Mouse (Mus musculus): Measurements from ENCODE around the gene Prdm16.

The Prdm16 gene

DNA sequence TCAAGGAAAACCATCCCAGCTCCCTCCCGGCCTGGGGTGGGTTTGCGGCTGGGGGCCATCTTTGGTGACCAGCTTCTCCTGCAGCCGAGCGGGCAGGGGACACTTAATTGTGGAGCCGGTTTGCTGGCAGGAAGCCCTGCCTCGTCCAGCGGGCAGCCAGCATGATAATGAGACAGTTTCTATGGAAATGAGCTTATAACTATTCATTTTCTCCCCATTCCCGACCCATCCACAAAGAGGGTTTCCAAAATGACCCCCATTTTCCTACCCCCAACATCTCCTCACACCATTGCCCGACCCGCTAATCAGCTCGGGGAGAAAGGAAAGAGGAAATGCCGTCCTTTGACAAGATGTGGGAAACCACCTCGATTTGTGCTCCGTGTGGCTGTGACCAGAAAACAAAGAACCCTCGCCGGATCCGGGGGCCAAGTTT, 86.7 kb downstream of the Prdm16 start:
- DNase-seq (ENCODE audit: low spot score): no peak

DNA sequence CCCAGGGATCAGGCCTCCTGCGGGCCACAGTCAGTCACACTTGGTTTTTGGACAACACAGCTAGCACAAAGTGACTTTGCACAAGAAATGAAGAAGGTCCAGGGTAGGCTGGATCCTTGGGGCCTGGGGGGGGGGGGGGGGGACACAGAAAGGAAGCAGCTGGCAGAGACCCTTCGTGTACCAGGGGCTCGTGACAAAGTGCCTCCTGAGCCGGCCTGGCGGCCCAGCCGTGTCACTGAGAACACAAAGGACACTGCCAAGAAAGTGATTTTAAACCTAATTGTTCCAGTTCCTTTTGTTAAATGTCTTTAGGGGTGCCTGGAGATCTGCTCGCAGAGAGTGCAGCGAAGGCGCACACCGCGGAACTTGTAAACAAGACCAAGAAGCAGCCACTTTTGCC, 87.2 kb downstream of the Prdm16 start:
- DNase-seq (ENCODE audit: low spot score): no peak

DNA sequence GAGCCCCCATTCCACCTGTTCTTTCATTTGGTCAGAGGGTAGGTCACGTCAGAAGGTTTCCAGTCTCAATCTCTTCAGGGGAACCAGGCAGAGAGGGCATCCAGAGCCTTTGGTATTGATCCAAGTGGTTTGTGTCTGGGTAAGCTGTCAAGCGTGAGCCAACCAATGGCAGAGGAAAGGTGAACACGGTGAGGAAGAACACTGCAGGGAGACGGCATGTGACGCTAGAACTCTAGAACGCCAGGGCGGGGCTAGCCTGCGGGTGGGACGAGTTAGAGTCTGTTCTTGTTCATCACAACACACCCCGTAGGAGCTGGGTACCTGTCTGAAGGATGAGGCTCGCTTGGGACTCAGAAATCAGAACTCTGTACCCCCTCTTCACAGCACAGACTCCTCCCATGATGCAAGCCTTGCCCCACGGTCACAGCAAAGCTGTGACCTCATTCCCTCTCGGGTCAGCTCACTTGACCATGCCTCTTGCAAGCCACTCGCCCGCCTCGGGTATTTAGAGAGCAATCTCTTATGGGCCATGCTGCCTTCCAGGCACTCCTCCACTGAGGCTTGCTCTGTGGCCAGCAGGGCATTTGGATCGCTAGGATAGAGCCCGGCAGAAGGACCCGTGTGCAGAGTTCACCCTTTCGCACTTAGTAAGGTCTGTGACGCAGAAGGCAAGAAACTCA, 89.4 kb downstream of the Prdm16 start:
- DNase-seq (ENCODE audit: low spot score): no peak

DNA sequence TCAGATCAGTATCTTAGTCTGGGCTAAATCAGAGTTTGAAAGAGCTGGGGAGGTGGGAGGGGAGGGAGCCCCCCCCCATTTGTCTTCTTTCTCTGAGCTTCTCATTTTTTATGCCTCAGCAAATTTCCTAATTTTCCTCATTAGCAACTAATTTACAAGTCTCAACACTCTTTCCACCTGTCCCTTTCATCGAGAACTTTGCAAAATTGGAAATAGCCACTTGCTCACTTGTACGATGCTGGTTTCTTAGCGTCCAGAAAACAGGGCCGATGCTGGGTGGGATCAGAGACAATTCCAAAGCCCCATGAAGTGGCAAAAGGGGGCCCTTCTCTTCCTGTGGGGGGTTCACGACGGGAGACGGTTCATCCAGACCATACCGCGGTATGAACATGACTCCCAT, 91.4 kb downstream of the Prdm16 start:
- no peak for DNase-seq (ENCODE audit: low spot score)

DNA sequence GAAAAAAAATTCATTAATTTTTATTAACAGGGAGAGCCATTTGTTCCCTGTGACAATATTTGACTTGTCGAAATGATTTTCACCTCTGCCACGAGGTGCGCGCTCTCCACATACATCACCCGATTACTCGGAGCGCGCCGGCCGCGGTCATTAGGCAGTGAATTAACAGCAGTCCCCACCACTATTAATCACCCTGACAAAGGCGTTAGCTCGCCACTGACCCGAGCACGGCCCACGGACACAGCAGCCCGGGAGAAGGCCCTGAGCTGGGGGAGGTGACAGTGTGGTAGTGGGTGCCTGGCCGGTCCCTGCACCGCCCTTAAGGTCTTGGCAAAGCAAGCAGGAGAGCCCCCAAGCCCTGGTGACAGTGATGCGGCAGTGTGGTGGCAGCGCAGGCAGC, 92.8 kb downstream of the Prdm16 start:
- no peak for DNase-seq (ENCODE audit: low spot score)

DNA sequence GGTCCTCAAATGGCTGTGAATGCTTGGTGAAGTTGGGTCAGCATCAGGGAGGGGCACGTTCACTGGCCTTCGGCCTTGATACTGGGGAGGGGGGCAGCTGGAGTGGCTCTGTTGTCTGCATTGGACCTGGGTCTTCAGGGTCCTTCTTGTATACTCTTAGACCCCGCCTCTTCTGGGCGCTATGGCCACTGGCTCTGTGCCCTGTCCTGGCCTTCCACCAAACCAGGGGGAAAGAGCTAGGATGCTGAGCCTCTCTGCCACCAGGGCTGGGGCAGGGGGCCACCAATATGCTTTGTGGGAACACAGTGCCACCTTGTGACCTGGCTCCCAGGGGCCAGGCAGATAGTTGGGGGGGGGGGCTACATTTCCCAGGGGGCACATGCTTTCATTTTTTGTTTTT, 93.5 kb downstream of the Prdm16 start:
- no peak for DNase-seq (ENCODE audit: low spot score)

DNA sequence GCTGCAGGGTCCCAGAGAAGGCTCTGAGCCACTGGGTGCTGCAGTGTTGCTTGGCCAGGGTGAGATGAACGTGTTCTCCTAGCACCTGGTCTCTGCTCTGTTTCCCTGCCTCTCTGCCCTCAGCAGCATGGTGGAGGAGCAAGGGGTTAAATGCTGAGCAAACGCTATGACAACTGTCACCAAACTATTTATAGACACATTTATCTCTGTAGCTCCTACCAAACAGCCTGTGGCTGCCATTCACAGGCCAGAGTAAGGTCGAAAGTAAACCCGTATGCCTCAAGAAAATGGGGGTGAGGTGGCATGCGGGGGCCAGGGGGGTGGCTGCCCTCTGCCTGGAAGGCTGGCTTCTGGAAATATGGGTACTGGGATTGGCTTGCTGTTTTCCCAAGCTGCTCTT, 94.1 kb downstream of the Prdm16 start:
- DNase-seq (ENCODE audit: low spot score): no peak

DNA sequence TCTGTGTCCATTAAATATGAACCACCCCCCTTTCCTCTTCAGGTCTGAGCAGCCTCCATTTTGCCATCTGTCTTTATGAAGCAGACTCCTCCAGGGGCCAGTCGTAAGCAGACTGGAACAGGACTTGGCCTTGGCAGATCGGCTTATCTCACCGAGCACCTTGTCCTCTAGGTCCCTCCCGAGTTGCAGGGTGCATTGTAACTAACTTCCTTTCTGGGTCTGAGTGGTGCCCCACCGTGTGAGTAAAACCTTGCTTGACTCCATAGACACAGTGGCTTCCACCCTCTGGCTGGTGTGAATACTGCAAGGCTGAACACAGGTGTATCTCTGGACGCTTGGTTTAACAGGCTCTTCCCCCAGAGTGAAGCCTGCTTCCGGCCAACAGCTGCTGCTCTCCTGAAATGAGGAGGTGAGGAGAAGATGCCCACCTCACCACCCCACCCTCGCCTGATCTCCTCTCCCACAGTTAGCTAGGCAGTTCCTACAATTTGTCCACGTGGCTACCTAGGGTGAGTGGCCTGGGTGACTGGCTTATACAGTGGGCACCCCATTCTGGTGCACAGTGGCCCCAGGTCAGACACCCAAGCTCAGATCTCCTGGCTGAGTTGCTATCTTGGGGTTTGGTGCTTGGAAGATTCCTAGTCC, 94.9 kb downstream of the Prdm16 start:
- no peak for DNase-seq (ENCODE audit: low spot score)

DNA sequence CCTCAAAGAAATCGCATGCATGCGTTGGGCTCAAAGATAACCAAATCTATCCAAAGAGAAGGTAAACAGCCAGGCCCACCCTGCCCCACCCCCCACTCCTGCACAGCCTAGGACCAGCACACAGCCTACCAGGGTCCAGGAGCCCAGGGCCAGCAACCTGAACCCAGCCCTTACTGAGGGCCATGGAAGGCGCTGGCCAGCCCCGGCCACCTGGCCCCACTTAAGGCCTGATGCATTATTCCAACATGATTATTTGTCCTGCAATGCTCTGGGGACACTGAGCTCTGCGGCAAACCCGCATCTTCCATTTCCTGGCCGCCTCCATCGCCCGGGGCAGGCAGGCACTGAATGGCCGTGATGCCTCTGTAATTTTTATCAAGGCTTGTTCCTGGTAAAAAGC, 96.0 kb downstream of the Prdm16 start:
- no peak for DNase-seq (ENCODE audit: low spot score)

DNA sequence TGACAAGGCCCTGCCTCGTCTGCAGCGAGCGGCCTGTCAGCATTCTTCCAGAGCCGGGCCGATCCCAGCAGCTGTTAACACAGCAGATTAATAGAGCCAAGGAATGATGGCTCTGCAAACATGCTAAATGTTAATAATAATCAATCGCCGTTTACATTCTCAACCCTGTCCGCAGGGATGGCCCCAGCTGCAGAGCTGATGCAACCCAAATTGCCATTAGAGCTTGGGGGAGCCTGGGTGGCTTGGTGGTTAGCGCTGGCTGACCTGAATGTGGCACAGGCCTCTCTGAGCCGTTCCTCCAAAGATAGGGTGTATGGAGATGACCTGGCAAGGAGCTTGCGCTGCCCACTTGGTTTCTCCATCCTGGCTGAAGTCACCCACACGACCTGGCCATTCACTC, 97.0 kb downstream of the Prdm16 start:
- no peak for DNase-seq (ENCODE audit: low spot score)

DNA sequence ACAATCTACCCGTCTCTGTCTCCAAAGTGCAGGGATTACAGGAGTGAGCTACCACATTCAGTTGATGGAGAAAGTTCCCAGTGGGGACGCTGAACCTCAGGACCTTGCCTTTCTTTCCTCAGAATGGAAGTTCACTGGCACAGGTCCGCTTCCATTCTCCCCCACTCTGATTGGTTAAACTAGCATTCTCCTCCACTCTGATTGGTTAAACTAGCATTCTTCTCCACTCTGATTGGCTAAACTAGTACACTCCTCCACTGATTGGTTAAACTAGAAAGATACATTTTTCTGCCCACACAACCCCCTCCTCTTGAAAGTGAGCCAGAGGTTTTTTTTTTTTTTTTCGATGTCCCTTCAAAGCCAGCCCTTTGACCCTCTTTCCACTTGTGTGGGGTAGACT, 97.9 kb downstream of the Prdm16 start:
- DNase-seq (ENCODE audit: low spot score): no peak

DNA sequence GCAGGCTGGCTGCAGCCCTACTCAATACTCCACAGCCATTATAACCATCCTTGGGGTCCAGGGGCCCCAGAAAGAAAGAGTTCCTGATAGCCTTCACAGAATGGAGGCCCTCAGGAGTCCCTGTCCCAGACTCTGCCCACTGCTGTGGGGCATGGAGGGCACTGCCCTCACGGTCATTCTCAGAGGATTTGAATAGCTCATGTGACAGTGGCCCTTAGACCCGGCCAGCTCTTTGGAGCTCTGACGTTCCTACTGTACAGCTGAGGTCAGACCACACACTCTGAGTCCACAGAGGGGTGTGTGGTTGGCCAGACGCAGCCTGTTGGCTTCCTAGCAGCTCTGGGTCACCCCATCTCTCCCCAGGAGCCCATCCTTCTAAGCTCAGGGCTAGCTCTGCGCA, 100.6 kb downstream of the Prdm16 start:
- no peak for DNase-seq (ENCODE audit: low spot score)

DNA sequence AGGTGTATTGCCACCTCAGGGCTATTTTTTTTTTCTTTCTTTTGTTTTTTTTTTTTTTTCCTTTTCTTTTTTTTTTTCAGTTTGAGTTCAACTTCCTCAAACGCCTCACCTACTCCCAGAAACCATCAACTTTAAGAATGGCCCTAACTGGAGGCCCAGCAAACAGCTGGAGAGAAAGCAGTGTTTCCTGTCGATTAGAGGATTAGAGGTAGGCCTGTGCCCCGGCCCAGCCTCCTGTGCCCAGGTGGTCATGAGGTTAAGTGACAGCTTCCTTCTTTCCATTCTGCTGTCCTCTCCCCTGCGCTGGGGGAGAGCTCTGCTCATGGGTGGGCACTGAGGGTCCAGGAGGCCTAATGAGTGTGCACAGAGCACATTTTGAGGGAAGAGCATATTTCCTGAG, 105.3 kb downstream of the Prdm16 start:
- no peak for DNase-seq (ENCODE audit: low spot score)

DNA sequence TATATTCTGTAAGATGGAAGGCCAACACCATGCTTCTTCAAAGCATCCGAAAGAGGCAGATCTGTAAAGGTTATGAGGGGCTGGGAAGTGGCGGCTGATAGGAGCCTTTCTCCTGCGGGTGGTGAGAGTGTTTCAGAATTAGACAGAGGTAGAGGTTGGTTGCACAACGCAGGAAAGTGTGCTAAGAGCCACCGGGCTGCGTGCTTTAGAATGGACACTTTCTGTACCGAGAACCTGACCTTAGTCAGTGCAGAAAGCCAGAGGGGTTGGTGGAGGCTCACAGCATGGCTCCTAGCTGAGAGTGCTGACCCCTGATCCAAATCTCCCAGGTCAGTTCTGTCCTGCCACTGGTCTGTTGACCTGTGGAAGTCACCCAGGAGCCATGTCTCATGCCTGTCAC, 106.3 kb downstream of the Prdm16 start:
- no peak for DNase-seq (ENCODE audit: low spot score)

DNA sequence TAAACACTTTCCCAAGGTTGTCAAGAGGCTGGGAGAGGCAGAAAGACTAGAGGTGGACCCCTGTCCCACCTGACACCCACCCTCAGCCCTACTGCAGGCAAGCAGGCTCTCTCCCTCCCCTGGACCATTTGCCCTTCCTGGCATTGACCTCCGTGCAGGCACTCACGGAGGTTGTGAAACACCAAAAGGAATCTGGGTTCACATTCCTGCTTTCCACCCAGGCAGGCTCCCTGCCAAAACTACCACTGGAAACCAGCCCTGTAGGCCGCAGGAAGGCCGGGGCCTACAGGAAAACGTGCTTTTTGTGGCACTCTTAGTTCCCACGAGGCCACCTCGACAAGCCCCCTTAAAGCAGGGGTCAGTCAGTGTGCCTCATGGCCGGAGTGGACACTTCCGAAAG, 109.2 kb downstream of the Prdm16 start:
- no peak for DNase-seq (ENCODE audit: low spot score)

DNA sequence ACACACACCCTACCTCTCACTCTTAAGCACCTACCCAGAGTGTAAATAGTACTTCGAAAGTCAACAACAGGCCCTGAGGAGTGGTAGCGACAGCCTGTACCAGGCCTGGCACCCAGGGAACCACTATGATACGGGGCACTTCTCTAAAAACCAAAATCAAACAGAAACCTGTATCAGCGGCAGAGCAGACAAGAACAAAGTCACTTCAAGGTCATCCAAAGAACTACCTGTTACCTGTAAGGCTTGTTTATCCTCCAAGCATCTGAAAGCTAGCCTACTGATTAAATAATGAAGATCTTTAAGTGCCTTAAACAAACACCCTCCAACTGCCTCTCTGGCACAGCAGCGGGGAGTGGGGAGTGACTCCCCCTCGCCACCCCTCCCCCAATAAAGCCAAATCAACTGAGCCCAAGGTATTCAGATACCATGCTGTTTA, 110.3 kb downstream of the Prdm16 start:
- no peak for DNase-seq (ENCODE audit: low spot score)

DNA sequence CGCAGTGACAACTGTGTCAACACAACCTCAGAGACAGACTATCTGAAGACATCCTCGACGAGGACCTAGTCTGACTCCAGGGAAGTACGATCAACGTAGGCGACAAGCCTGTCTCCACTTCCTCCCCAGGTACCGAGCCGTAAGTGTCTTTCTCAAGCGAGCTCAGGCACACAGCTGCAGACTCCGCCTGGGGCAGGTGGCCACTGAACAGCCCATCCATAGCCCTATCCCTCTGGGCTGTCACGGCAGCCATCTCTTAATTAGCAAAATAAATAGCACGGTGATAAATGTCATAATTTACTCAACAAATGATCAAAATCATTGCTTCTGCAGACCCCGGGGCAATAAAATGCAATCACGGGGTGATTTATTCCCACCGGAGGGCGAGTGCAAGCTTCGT, 112.8 kb downstream of the Prdm16 start:
- no peak for DNase-seq (ENCODE audit: low spot score)

DNA sequence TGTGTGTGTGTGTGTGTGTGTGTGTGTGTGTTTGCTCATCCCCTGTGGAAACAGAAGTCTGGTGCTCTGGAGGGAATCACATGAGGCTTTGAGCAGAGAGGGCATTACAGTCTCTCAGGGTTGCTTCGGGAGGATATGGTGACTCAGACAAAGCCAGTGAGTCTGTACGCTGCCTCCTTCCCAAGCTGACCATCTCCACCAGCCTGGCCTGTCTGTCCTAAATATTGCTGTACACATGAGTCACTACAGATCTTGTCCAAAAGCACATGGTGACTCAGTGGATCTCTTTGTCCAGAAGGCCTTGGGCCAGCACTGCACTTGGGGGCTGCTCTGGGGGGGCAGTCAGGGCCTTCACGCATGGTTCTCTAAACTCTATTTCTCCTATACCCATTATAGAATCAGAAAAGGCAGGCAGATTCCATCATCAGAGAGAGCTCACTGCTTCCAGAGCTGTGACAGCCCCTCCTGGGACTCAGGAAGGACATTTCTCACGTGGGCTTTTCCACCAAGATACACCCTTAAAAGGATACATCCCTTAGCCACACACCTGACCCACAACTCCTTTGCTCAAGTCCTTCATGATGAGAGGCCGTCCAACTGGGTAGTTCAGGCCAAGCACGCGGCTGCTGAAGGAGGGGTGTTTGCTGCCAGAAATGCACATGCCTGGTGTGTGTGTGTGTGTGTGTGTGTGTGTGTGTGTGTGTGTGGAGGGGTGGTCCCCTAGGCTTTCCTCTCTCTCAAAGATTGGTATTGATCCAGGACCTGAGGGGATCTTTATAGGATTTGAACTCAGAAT, 114.6 kb downstream of the Prdm16 start:
- DNase-seq (ENCODE audit: low spot score): no peak

DNA sequence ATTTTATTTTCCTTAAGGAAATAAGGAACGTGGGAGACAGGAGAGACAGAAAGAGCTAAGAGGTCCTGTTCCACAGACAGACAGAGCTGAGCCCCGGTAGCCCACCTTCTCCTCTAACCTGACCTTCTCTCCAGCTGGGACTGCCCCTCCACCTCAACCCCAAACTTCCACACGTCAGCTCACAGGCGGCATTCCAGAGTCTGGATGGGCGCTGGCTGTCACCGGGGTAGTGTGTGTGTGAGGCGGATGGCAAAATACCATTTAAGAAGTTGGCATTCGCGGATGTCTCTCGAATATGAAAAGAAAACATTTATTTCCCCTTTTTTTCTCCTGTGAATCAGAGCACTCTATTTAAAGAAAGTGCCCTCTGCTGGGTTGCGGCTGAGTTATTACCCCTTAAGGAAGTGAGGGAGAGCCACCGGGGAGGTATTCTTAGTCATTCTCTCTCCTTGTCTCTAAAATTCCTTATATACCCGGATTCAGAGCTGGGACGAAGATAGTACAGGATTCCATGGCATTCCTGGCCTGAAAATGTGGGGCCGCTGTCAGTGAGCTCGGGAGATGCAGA, 117.1 kb downstream of the Prdm16 start:
- no peak for DNase-seq (ENCODE audit: low spot score)

DNA sequence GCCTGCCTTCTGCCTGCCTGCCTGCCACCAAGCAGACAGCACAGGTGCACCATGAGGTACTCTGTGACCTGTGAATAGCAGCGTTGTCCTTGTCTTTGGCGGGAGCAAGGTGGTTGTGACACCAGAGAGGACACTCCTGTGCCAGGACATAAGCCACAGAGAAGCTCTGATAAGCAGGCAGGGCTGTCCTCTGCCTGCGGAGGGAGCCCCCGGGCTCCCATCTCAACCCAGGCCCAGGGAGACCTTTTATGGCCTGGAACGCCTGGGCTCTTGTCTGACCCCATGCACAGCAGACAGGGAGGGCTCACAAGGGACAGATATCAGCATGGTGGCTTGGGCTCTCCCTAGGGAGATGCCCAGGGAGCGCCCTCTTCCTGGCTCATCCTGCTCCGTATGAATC, 118.7 kb downstream of the Prdm16 start:
- DNase-seq (ENCODE audit: low spot score): no peak

DNA sequence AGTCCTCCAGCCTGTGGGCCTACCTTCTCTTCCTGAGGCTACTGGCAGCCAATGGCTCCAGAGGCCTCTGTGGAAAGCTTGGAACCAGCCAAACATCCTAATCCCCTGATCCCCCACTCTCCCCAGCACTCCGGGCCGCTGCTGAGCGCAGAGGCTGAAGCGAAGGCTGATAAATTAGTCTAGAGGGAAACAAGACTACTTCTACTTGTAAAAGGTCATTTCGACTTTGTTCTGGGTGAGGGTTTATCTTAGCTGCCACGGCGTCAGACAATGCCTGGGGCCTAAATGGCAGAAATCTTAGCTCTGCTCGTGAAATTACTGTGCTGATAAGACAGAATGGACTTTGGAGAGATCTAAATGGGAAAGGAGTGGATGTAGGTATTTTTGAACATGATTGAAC, 120.2 kb downstream of the Prdm16 start:
- DNase-seq (ENCODE audit: low spot score): no peak

DNA sequence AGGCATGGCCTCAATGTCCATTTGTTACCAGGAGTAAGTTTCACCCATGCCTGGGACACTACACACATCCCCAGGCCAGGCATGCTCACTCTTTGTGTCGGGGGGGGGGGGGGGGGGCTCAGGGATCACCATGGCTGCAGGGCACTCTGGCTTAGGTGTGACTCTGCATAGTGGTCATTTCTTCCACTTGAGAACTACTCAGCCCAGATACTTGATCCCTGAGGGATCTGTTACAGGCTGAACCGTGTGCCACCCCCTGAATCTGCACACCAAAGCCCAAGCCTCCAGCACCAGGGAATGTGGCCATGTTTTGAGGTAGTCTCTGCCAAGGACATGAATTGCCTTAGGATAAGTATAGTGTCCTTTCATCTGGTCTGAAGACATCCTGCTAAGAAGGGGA, 123.0 kb downstream of the Prdm16 start:
- DNase-seq (ENCODE audit: low spot score): no peak

DNA sequence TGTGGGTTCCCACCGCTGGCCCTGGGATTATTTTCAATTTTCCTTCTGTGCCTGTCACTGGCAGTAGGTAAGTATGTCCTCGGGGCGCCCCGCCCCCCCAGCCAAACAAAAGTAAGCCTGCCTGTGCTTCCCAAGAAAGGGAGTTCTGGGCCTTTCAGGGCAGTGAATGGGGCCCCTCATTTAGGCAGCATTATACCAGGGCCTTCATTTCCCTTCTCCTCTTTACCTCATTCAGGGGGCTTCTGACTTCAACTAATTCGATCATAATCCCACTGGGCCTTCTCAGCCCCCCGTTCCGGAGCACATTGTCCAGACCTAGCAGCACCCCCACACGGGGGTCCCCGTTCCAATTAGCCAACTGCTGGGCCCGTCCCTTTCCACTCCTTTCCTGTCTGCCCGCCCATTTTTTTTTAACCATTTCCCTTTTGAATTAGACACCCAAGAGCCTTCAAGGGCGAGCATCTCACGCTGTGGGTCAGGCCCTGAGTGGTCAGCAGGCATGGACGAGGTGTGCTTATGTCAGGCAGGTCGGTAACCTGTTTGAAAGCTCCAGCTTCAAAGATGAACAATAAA, 124.1 kb downstream of the Prdm16 start:
- DNase-seq (ENCODE audit: low spot score): no peak
